Mouse (Mus musculus) Patski (cell line): ENCODE results near the gene Snx29. TPM values are rescaled to one million over a fixed set of nuclear protein-coding genes. Genes with fewer than 3 reads are reported as not detected.
"Not testable (repeated sequence)": the region's sequence is repeated elsewhere in the genome, so short reads cannot be mapped to it uniquely, and the experiment has no call there.

Source experiments
- ATAC-seq: fragments of 100-300 bp; one replicate; pipeline ENCODE4 v1.8.0; 2021
- CTCF ChIA-PET: fragments of 350-600 bp; sonication (Branson Sonifier 250); formaldehyde crosslinking; loops from one replicate; lab custom pipeline; 2022; ENCODE audit warnings: inconsistent platforms; lab: Charles Lee
- POLR2A ChIA-PET: fragments of 350-600 bp; sonication (Branson Sonifier 250); formaldehyde crosslinking; loops from one replicate; lab custom pipeline; 2022; ENCODE audit warnings: antibody characterized with exemption, inconsistent platforms; lab: Charles Lee
- DNase-seq: peaks from one replicate; pipeline ENCODE4 v3.0.0-alpha.2; 2011; ENCODE audit warnings: low read depth, low spot score
- H3K27me3 ChIP-seq: fragments of 371-371 bp; one replicate; pipeline ENCODE4 v1.5.1; 2021
- CTCF ChIP-seq: fragments of 100-300 bp; IDR thresholded peaks from one replicate; pipeline ENCODE4 v1.5.1; 2021
- in situ Hi-C: fragments of 300-500 bp; cut with MboI; formaldehyde crosslinking; loops from 3 replicates; pipeline ENCODE4 v1.11.1; 2018; ENCODE audit warnings: low pct_unique_long_range_greater_than_20kb, mixed read lengths
- polyA plus RNA-seq: library from polyadenylated mRNA; unstranded; gene quantifications from one replicate; pipeline ENCODE4 v1.2.3, GENCODE M21; 2021

The Snx29 gene
- polyA plus RNA-seq, 1 experiment from 2014 or later = 11.9 TPM

- ATAC-seq = no peak
- POLR2A ChIA-PET = no interaction called here
- in situ Hi-C loops = loop anchor here (5.0 kb wide), 1 partner anchor 96 kb away; no protein-coding TSS in a partner anchor
- no peak for TF ChIP-seq CTCF
- no peaks in the 10 kb centered on the region for H3K27me3 ChIP-seq
- no peak for DNase-seq
- CTCF ChIA-PET = interaction anchor here (1.5 to 4.1 kb wide), 3 partner anchors 9 to 63 kb away, joined by 5 to 25 read pairs (median 15); no protein-coding TSS in a partner anchor
Measured at GRCm38 (mm10) chr16:11568095-11568494, 245.4 kb downstream of the Snx29 start.

GRCm38 (mm10) chr16:11568601-11569000, 245.9 kb downstream of the Snx29 start:
- no peaks in the 10 kb centered on the region for H3K27me3 ChIP-seq
- ChIA-PET CTCF (interaction anchor here (0.7 to 4.1 kb wide), 3 partner anchors 8 to 64 kb away, joined by 3 to 25 read pairs (median 15); no protein-coding TSS in a partner anchor), POLR2A (no interaction called here)
- DNase-seq (no peak), ATAC-seq (no peak)
- in situ Hi-C loops = loop anchor here (5.0 kb wide), 1 partner anchor 96 kb away; no protein-coding TSS in a partner anchor
- TF ChIP-seq CTCF = no peak

GRCm38 (mm10) chr16:11569127-11569526, 246.4 kb downstream of the Snx29 start:
- POLR2A ChIA-PET = no interaction called here
- ATAC-seq (peak; percentile 22), DNase-seq (no peak)

GRCm38 (mm10) chr16:11570072-11570471, 247.4 kb downstream of the Snx29 start:
- ChIA-PET POLR2A (no interaction called here), CTCF (no interaction called here)
- in situ Hi-C loops = no loop called here
- DNase-seq (no peak), ATAC-seq (no peak)
- H3K27me3 ChIP-seq = no peaks in the 10 kb centered on the region
- no peak for TF ChIP-seq CTCF

More at GRCm38 (mm10) chr16:11569127-11569526, 246.4 kb downstream of the Snx29 start:
- in situ Hi-C loops = loop anchor here (5.0 kb wide), 1 partner anchor 97 kb away; no protein-coding TSS in a partner anchor
- CTCF ChIA-PET = interaction anchor here (0.7 to 3.5 kb wide), 2 partner anchors 58 to 64 kb away, joined by 3 to 15 read pairs; no protein-coding TSS in a partner anchor
- H3K27me3 ChIP-seq = no peaks in the 10 kb centered on the region
- TF ChIP-seq CTCF = no peak

- ATAC-seq = no peak
- in situ Hi-C loops = no loop called here
Measured at GRCm38 (mm10) chr16:11574517-11574916, 251.8 kb downstream of the Snx29 start.

GRCm38 (mm10) chr16:11575733-11576132, 253.0 kb downstream of the Snx29 start:
- CTCF ChIA-PET = interaction anchor here (1.1 to 4.9 kb wide), 7 partner anchors 9 to 107 kb away, joined by 3 to 25 read pairs (median 4); no protein-coding TSS in a partner anchor
- ATAC-seq, DNase-seq, H3K27me3 ChIP-seq: not testable (repeated sequence)
- POLR2A ChIA-PET = interaction anchor here (1.3 kb wide), 1 partner anchor 11 kb away, joined by 4 read pairs; no protein-coding TSS in a partner anchor
- in situ Hi-C loops = loop anchor here (5.0 kb wide), 1 partner anchor 68 kb away; no protein-coding TSS in a partner anchor

More at GRCm38 (mm10) chr16:11574517-11574916, 251.8 kb downstream of the Snx29 start:
- DNase-seq = no peak
- TF ChIP-seq CTCF = no peak
- CTCF ChIA-PET = interaction anchor here (1.0 to 4.9 kb wide), 5 partner anchors 8 to 106 kb away, joined by 3 to 25 read pairs (median 4); no protein-coding TSS in a partner anchor
- POLR2A ChIA-PET = interaction anchor here (0.7 kb wide), 1 partner anchor 67 kb away, joined by 3 read pairs; no protein-coding TSS in a partner anchor
- no peaks in the 10 kb centered on the region for H3K27me3 ChIP-seq

- no peaks in the 10 kb centered on the region for H3K27me3 ChIP-seq
- CTCF ChIA-PET = interaction anchor here (1.0 to 4.9 kb wide), 7 partner anchors 9 to 155 kb away, joined by 3 to 25 read pairs (median 4); no protein-coding TSS in a partner anchor
- no peak for TF ChIP-seq CTCF
- no peak for ATAC-seq
- in situ Hi-C loops = loop anchor here (5.0 kb wide), 1 partner anchor 70 kb away; no protein-coding TSS in a partner anchor
- POLR2A ChIA-PET = interaction anchor here (0.6 to 1.7 kb wide), 2 partner anchors 21 to 72 kb away, joined by 3 read pairs; no protein-coding TSS in a partner anchor
- DNase-seq = no peak
Measured at GRCm38 (mm10) chr16:11577541-11578255, 255.0 kb downstream of the Snx29 start.

GRCm38 (mm10) chr16:11579676-11580098, 257.0 kb downstream of the Snx29 start:
- TF ChIP-seq CTCF = peak; percentile 80
- no peak for ATAC-seq
- H3K27me3 ChIP-seq = no peaks in the 10 kb centered on the region
- ChIA-PET CTCF (interaction anchor here (0.7 to 2.2 kb wide), 5 partner anchors 9 to 76 kb away, joined by 3 to 9 read pairs (median 5); no protein-coding TSS in a partner anchor), POLR2A (no interaction called here)
- in situ Hi-C loops = loop anchor here (5.0 kb wide), 1 partner anchor 72 kb away; no protein-coding TSS in a partner anchor
- no peak for DNase-seq

GRCm38 (mm10) chr16:11583941-11584639, 261.4 kb downstream of the Snx29 start:
- ATAC-seq (no peak), DNase-seq (no peak)
- ChIA-PET POLR2A (no interaction called here), CTCF (interaction anchor here (1.4 to 1.7 kb wide), 2 partner anchors 10 to 11 kb away, joined by 3 to 7 read pairs; no protein-coding TSS in a partner anchor)
- no peaks in the 10 kb centered on the region for H3K27me3 ChIP-seq
- in situ Hi-C loops = no loop called here
- TF ChIP-seq CTCF = no peak
